Mouse (Mus musculus) midbrain, embryonic 11.5 days (tissue): ENCODE results near the gene Hsd17b13. TPM values are rescaled to one million over a fixed set of nuclear protein-coding genes. Genes with fewer than 3 reads are reported as not detected.

ENCODE experiments used
- polyA plus RNA-seq: library from polyadenylated mRNA; unstranded; fragments of >200 nt; fragmentation: Nextera tagmentation; extraction: Ambion mirVana; gene quantifications from 2 replicates; pipeline ENCODE4 v1.2.1, GENCODE M21; 2014

Hsd17b13 gene
- polyA plus RNA-seq, 1 experiment from 2014 or later, result not detected

Other genes starting within 250 kb of the Hsd17b13 start
- 16.5 and 16.9 TPM in 2 replicates for gene Klhl8, start 66.2 kb downstream of the Hsd17b13 start, polyA plus RNA-seq
- gene Hsd17b11, start 44.5 kb upstream of the Hsd17b13 start, polyA plus RNA-seq, result 1.1 TPM in 2 replicates
- 61.8 and 64.7 TPM in 2 replicates for gene Nudt9, start 68.9 kb upstream of the Hsd17b13 start, polyA plus RNA-seq
- 0.29 TPM in 1 of 2 replicates, not detected in the other for gene Gm17660, start 100.2 kb upstream of the Hsd17b13 start, polyA plus RNA-seq
- gene Sparcl1, start 136.3 kb upstream of the Hsd17b13 start, polyA plus RNA-seq, result 49.8 and 58.3 TPM in 2 replicates
- not detected in 2 replicates for gene Dspp, start 193.3 kb upstream of the Hsd17b13 start, polyA plus RNA-seq
- 0.93 and 1.4 TPM in 2 replicates for gene Dmp1, start 225.2 kb upstream of the Hsd17b13 start, polyA plus RNA-seq